Mouse (Mus musculus) midbrain, embryonic 15.5 days (tissue): ENCODE results near the gene Abcg8. TPM values are rescaled to one million over a fixed set of nuclear protein-coding genes. Genes with fewer than 3 reads are reported as not detected.

Experiments used
- ATAC-seq: fragments of 200-750 bp; cut with Nextera tagmentation; replicated peaks from 2 replicates; pipeline ENCODE4 v1.8.0; 2017; ENCODE audit warnings: moderate TSS enrichment
- H3K27ac ChIP-seq: fragments of 300-500 bp; sonication (generic); 2 replicates; pipeline ENCODE4 v1.5.1; 2015; ENCODE audit warnings: mild to moderate bottlenecking, inconsistent platforms
- H3K27me3 ChIP-seq: fragments of 300-500 bp; sonication (generic); replicated peaks from 2 replicates; pipeline ENCODE4 v1.6.1; 2015; ENCODE audit warnings: inconsistent platforms
- H3K36me3 ChIP-seq: fragments of 300-500 bp; sonication (generic); replicated peaks from 2 replicates; pipeline ENCODE4 v1.6.1; 2015; ENCODE audit warnings: inconsistent platforms
- H3K4me1 ChIP-seq: fragments of 300-500 bp; sonication (generic); 2 replicates; pipeline ENCODE4 v1.6.1; 2015; ENCODE audit warnings: inconsistent platforms
- H3K4me2 ChIP-seq: fragments of 300-500 bp; sonication (generic); 2 replicates; pipeline ENCODE4 v1.6.1; 2015; ENCODE audit warnings: inconsistent platforms, mild to moderate bottlenecking, moderate library complexity
- H3K4me3 ChIP-seq: fragments of 300-500 bp; sonication (generic); 2 replicates; pipeline ENCODE4 v1.5.1; 2015; ENCODE audit warnings: mild to moderate bottlenecking, inconsistent platforms
- H3K9ac ChIP-seq: fragments of 300-500 bp; sonication (generic); 2 replicates; pipeline ENCODE4 v1.6.1; 2015; ENCODE audit warnings: mild to moderate bottlenecking, inconsistent platforms
- H3K9me3 ChIP-seq: fragments of 300-500 bp; sonication (generic); 2 replicates; pipeline ENCODE4 v1.6.1; 2016; ENCODE audit warnings: inconsistent platforms
- WGBS: fragments of 180-500 bp; shearing (Covaris S2); methylation state at CpG from one replicate; pipeline ENCODE4 v1.1.7; 2015; ENCODE audit warnings: mixed read lengths; 5-methylcytosine and 5-hydroxymethylcytosine counted together
- polyA plus RNA-seq: library from polyadenylated mRNA; unstranded; fragments of >200 nt; fragmentation: Nextera tagmentation; extraction: Ambion mirVana; gene quantifications from 2 replicates; pipeline ENCODE4 v1.2.1, GENCODE M21; 2015

The Abcg8 gene
- polyA plus RNA-seq, 1 experiment from 2014 or later = not detected

GRCm38 (mm10) chr17:84717416-84717815 lies 41.3 kb downstream of the Abcg8 start:
- WGBS = 86% methylated on average over 5 of the region's 5 CpGs
- no peak for ATAC-seq

DNA sequence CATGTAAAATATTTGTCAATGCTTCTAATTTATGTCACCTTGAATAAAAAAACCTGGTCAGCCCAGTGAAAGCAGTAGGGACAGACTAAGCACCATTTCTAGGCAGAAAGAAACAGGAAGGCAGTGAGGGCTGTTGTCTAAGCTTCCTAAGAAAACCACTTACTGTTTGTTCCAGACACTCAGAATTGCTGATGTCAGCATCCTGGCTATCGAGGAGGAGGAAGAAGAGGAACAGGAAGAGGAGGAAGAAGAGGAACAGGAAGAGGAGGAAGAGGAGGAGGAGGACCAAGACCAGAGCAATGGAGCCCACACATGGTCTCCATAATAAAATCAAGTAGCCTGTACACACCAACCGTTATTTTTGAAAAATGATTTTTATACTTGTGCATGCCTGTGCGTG lies 43.0 kb downstream of the Abcg8 start:
- Histone ChIP-seq H3K27me3 (no peaks in the 10 kb centered on the region), H3K36me3 (peaks cover 5% of the 10 kb centered on the region; the same call in 1 of the 2 replicates), H3K27ac (no peak overlapping the region), H3K4me3 (no peak overlapping the region), H3K9me3 (no peaks in the 10 kb centered on the region), H3K4me1 (peaks cover 10% of the 10 kb centered on the region; the same call in 1 of the 2 replicates), H3K9ac (no peak overlapping the region), H3K4me2 (no peak overlapping the region)
- no peak for ATAC-seq
- 93% methylated on average over 3 of the region's 3 CpGs for WGBS

More at GRCm38 (mm10) chr17:84717416-84717815, 41.3 kb downstream of the Abcg8 start:
- Histone ChIP-seq H3K4me2 (no peak overlapping the region), H3K9ac (no peak overlapping the region), H3K4me3 (no peak overlapping the region), H3K36me3 (peaks cover 4% of the 10 kb centered on the region; the same call in 1 of the 2 replicates), H3K4me1 (peaks cover 10% of the 10 kb centered on the region; the same call in 1 of the 2 replicates), H3K9me3 (no peaks in the 10 kb centered on the region), H3K27ac (no peak overlapping the region), H3K27me3 (no peaks in the 10 kb centered on the region)

DNA sequence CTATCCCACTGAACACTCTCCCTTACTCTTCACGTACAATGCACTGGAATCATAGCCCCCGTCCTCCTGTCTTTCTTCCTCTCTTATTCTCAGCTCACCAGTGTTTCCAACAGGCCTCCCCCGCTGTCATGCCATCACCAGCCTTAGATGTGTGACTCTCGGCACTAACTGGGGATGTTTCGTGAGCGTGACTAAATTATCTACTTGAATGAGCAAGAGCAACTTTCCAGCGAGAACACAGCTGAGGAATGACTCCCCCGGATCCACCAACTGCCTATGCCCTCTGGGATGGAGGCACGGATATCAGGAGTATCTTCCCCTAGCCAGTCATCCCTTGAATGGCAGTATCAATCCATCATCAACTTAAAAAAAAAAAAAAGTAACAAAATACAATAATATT lies 47.9 kb downstream of the Abcg8 start:
- no peak overlapping the region for H3K27ac ChIP-seq
- H3K9me3 ChIP-seq = no peaks in the 10 kb centered on the region
- peaks cover 19% of the 10 kb centered on the region for H3K36me3 ChIP-seq
- H3K27me3 ChIP-seq = no peaks in the 10 kb centered on the region
- H3K4me3 ChIP-seq = no peak overlapping the region
- no peak for ATAC-seq
- WGBS = 61% methylated on average over 9 of the region's 9 CpGs
- no peak overlapping the region for H3K4me2 ChIP-seq
- H3K4me1 ChIP-seq = no peaks in the 10 kb centered on the region
- no peak overlapping the region for H3K9ac ChIP-seq

DNA sequence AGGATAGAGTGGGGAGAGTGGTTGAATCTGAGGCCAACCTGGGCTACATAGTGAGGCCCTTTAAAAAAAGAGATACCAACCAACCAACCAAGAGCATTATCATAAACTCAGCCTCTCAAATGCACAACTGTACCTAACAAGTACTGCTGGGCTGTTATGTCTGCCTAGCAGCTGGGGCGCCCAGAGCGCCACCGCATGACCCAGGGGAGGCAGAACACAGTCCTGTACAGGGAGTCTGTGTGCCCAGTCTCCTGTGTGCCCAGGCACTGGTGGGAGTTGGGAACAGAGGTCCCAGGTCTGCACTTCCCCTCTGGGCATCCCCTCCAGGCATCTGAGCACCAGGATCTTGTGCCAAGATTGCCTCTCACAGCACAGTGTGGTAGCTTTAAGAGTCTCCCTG lies 49.1 kb downstream of the Abcg8 start:
- Histone ChIP-seq H3K27me3 (no peaks in the 10 kb centered on the region), H3K9me3 (no peaks in the 10 kb centered on the region), H3K27ac (no peak overlapping the region), H3K4me1 (no peaks in the 10 kb centered on the region), H3K36me3 (peaks cover 22% of the 10 kb centered on the region), H3K4me3 (no peak overlapping the region), H3K4me2 (no peak overlapping the region), H3K9ac (no peak overlapping the region)
- ATAC-seq = no peak
- 97% methylated on average over 3 of the region's 3 CpGs for WGBS

- Histone ChIP-seq H3K4me3 (no peak overlapping the region), H3K9ac (no peak overlapping the region), H3K9me3 (no peaks in the 10 kb centered on the region), H3K4me2 (no peak overlapping the region), H3K27ac (no peak overlapping the region), H3K4me1 (no peaks in the 10 kb centered on the region), H3K36me3 (peaks cover 19% of the 10 kb centered on the region), H3K27me3 (no peaks in the 10 kb centered on the region)
- WGBS = 79% methylated on average over 1 of the region's 1 CpGs
- no peak for ATAC-seq
Measured at GRCm38 (mm10) chr17:84728201-84728911, 52.3 kb downstream of the Abcg8 start.

GRCm38 (mm10) chr17:84729140-84729539 lies 53.0 kb downstream of the Abcg8 start:
- H3K4me2 ChIP-seq = no peak overlapping the region
- 95% methylated on average over 5 of the region's 5 CpGs for WGBS
- no peak overlapping the region for H3K4me3 ChIP-seq
- H3K36me3 ChIP-seq = peaks cover 18% of the 10 kb centered on the region
- no peaks in the 10 kb centered on the region for H3K27me3 ChIP-seq
- no peak overlapping the region for H3K27ac ChIP-seq
- no peak overlapping the region for H3K9ac ChIP-seq
- H3K9me3 ChIP-seq = no peaks in the 10 kb centered on the region
- no peaks in the 10 kb centered on the region for H3K4me1 ChIP-seq
- ATAC-seq = no peak

GRCm38 (mm10) chr17:84731361-84731760 lies 55.3 kb downstream of the Abcg8 start:
- H3K27me3 ChIP-seq = no peaks in the 10 kb centered on the region

GRCm38 (mm10) chr17:84732612-84733011 lies 56.5 kb downstream of the Abcg8 start:
- no peak overlapping the region for H3K27ac ChIP-seq
- no peak overlapping the region for H3K4me3 ChIP-seq
- H3K9me3 ChIP-seq = no peaks in the 10 kb centered on the region
- H3K4me1 ChIP-seq = no peaks in the 10 kb centered on the region
- peaks cover 5% of the 10 kb centered on the region; the same call in 1 of the 2 replicates for H3K36me3 ChIP-seq
- H3K9ac ChIP-seq = no peak overlapping the region
- no peaks in the 10 kb centered on the region for H3K27me3 ChIP-seq
- no peak for ATAC-seq
- H3K4me2 ChIP-seq = no peak overlapping the region
- WGBS = 95% methylated on average over 8 of the region's 8 CpGs

More at GRCm38 (mm10) chr17:84731361-84731760, 55.3 kb downstream of the Abcg8 start:
- no peak for ATAC-seq
- H3K9me3 ChIP-seq = no peaks in the 10 kb centered on the region
- H3K9ac ChIP-seq = no peak overlapping the region
- H3K36me3 ChIP-seq = peaks cover 5% of the 10 kb centered on the region; the same call in 1 of the 2 replicates
- no peaks in the 10 kb centered on the region for H3K4me1 ChIP-seq
- WGBS = 92% methylated on average over 12 of the region's 12 CpGs
- no peak overlapping the region for H3K4me2 ChIP-seq
- H3K27ac ChIP-seq = no peak overlapping the region
- no peak overlapping the region for H3K4me3 ChIP-seq

DNA sequence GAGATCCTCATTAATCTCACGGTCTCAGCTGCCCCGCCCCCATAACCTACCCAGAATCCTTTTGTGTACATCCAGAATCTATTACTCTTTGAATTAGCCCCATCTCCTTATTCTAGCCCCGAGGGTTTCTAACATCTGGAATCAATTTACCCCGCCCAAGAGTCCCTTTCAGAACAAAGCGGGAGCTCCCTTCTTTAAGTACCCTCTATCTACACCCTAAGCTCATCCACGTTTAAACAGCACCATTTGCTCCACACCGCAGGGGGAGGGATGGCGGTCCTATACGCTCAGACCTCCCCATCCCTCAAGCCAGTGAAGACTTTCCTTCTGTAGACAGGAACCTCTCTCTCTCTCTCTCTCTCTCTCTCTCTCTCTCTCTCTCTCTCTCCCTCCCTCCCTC lies 60.6 kb downstream of the Abcg8 start:
- Histone ChIP-seq H3K27ac (no peak overlapping the region), H3K4me2 (no peak overlapping the region), H3K9me3 (no peaks in the 10 kb centered on the region), H3K27me3 (no peaks in the 10 kb centered on the region), H3K9ac (no peak overlapping the region), H3K36me3 (no peaks in the 10 kb centered on the region), H3K4me3 (no peak overlapping the region), H3K4me1 (no peaks in the 10 kb centered on the region; the same call in 1 of the 2 replicates)
- ATAC-seq = no peak
- 72% methylated on average over 9 of the region's 9 CpGs for WGBS

- no peaks in the 10 kb centered on the region for H3K36me3 ChIP-seq
- 76% methylated on average over 9 of the region's 9 CpGs for WGBS
- H3K4me1 ChIP-seq = peaks cover 2% of the 10 kb centered on the region; the same call in 1 of the 2 replicates
- no peaks in the 10 kb centered on the region for H3K27me3 ChIP-seq
- H3K9ac ChIP-seq = no peak overlapping the region
- no peak for ATAC-seq
- H3K4me2 ChIP-seq = no peak overlapping the region
- no peaks in the 10 kb centered on the region for H3K9me3 ChIP-seq
- H3K4me3 ChIP-seq = no peak overlapping the region
- H3K27ac ChIP-seq = no peak overlapping the region
Measured at GRCm38 (mm10) chr17:84738073-84738797, 62.1 kb downstream of the Abcg8 start.

DNA sequence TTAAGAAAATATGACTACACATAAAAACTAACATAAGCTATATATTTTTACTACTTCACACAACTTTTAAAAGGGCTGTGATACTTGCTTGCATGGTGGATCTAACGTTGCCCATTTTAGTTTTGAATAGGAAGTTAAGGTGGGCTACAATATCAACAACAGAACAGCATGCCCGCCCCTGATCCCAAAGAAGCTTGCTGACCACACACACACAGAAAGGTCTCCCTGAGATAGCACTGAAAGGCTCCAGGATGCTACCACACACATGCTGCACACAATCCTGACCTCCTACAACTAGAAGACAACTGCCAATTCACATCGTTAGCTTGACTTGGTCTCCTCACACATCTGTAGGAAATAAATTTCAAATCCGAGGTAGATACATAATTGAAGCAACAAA lies 68.2 kb downstream of the Abcg8 start:
- no peaks in the 10 kb centered on the region for H3K9me3 ChIP-seq
- ATAC-seq = no peak
- WGBS = 63% methylated on average over 4 of the region's 4 CpGs
- H3K4me2 ChIP-seq = no peak overlapping the region
- H3K27me3 ChIP-seq = no peaks in the 10 kb centered on the region
- no peak overlapping the region for H3K27ac ChIP-seq
- no peaks in the 10 kb centered on the region for H3K36me3 ChIP-seq
- no peak overlapping the region for H3K4me3 ChIP-seq
- peaks cover 16% of the 10 kb centered on the region for H3K4me1 ChIP-seq
- H3K9ac ChIP-seq = no peak overlapping the region

DNA sequence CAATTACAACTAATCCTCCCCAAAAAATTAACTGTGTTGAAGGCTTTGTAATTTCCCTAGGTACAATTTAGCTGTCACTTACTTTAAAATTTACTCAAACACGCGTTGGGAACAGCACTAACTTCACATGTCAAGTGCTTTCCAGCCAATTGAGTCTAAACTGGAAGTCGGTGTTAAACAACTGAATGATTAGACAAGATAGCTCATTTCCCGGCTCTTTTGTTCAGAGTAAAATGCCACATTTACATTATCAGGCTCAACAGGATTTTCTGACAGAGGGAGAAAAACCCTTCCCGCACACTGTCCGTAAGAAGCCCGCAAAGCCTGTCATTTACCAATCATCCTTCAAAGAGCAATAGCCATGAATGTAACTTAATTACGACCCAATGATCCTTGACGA lies 68.9 kb downstream of the Abcg8 start:
- H3K9me3 ChIP-seq = no peaks in the 10 kb centered on the region
- no peak overlapping the region for H3K4me3 ChIP-seq
- ATAC-seq = no peak
- peaks cover 18% of the 10 kb centered on the region for H3K4me1 ChIP-seq
- H3K4me2 ChIP-seq = no peak overlapping the region
- H3K9ac ChIP-seq = no peak overlapping the region
- H3K27ac ChIP-seq = no peak overlapping the region
- WGBS = 39% methylated on average over 9 of the region's 9 CpGs
- H3K36me3 ChIP-seq = no peaks in the 10 kb centered on the region
- H3K27me3 ChIP-seq = no peaks in the 10 kb centered on the region
